Mouse (Mus musculus) olfactory bulb, adult 2 months (tissue): Measurements from ENCODE around the gene Nod1.

ENCODE experiments used
- CTCF ChIP-seq: fragments of 200-500 bp; IDR thresholded peaks from 2 replicates; pipeline ENCODE4 v1.5.1; 2012; ENCODE audit warnings: low read depth, mild to moderate bottlenecking, low read length, moderate library complexity; ENCODE audit not compliant: insufficient read depth
- POLR2A ChIP-seq: fragments of 200-500 bp; IDR thresholded peaks from 2 replicates; pipeline ENCODE4 v1.6.1; 2012; ENCODE audit warnings: mild to moderate bottlenecking, low read depth, low read length, moderate library complexity; ENCODE audit not compliant: insufficient read depth

DNA sequence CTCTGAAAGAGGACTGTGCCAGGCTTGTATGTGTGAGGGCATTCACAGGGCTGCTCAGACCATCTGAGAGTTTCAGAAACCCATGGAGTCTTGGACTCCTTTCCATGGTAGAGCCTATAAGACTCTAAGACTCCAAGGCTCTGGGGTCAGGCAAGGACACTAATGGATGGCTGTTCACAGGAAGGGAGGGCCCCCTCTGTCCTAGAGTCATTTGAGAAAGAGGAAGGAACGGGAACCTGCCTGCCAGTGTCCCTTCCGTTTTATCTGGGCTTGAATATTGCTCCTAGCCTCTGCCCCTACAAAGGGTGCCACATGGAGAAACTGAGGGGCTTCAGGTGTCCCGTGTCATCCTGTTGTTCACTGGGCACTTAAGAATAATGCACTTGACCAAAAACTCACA, 38.5 kb downstream of the Nod1 start:
- TF ChIP-seq CTCF (no peak), POLR2A (no peak)
